Mouse (Mus musculus): ENCODE measurements at regions not wholly inside any gene's neighbourhood (a gene's known extent, or its start where the extent isn't known, plus 50 kb on each side); places are given as distances from the start of the nearest gene placed in this dataset.
"Not testable (repeated sequence)": the region's sequence is repeated elsewhere in the genome, so short reads cannot be mapped to it uniquely, and the experiment has no call there.

- peak; percentile 10 for DNase-seq
Measured at GRCm38 (mm10) chr12:22745556-22745955, 1034.5 kb downstream of the Gm10330 start.

GRCm38 (mm10) chr12:22745067-22745466 is 1035.0 kb downstream of the Gm10330 start:
- DNase-seq = not testable (repeated sequence)

Data from kidney, adult 9 months (tissue).